Mouse (Mus musculus) gastrocnemius, postnatal 4 days (tissue): ENCODE data around the gene Dpp6. TPM values are rescaled to one million over a fixed set of nuclear protein-coding genes. Genes with fewer than 3 reads are reported as not detected.

ENCODE experiments used
- DNase-seq, 2 experiments: peaks; one replicate each; pipeline ENCODE4 v3.0.0; 2021 to 2022; ENCODE audit warnings: low spot score in 2 of 2, mixed read lengths in 2 of 2
- total RNA-seq, 2 experiments: library from RNA; stranded (reverse); gene quantifications; 2 replicates each; pipeline ENCODE4 v1.2.3; 2021

Dpp6 gene
- total RNA-seq, 2 experiments from 2014 or later: 5.0 to 5.6 TPM

DNA sequence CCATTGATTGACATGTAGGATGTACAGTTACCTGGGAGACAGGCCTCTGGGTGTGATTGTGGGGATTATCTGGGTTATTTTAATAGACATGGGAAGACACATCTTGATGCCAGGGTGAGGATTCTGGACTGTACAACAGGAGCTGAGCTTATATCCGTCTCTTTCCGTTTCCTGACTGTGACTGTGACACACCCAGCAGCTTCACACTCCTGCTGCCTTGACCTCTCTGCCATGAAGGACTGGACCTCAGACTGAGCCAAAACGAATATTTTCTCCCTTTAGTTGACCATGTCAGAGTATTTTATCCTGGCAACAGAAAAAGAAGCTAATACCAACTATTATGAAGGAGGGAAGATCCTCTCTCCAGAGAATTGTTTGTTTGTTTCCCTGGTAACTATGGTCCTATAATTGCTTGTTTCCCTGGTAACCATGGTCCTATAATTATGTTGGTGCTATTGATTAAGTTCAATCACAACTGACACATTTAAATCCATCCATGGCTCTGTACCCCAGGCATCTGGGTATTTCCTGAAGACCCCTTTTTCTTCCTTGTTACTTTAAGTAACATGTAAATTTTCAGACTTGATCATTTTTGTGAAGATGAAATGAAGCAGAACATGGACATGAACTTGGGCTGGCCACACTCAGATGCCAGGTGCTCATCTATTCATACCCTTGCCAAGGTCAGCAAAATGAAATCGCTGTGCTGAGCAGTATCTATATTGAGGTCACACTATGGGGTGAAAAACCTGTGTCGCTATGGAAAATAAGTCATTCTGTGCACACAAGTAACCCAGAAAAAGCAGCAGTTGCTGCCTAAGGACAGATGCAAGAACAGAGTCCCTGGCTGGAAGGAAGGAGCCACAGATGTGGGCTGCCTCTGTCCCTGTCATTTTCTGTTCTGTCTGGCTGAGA, 531.4 kb downstream of the Dpp6 start:
- DNase-seq: no peak

- DNase-seq: no peak
Measured at GRCm38 (mm10) chr5:27357630-27358029, 540.6 kb downstream of the Dpp6 start.

DNA sequence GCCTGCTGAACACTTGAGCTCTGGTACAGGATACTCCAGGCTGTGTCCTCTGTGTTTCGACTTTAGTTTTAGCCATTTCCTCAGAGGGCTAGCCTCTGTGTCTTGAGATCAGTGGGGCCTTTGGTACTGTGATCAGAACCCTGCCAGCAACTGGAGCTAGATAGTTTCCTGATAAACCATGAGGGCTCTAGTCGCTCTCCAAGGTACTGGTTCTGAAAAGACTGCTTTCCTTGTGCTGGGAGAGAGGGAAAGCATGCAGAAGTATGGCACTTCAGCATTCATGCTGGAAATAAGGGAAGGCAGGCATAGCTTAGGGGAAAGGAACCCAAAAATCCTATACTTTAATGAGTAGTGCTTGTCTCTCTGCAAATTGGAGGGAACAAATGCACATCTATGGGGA, 548.9 kb downstream of the Dpp6 start:
- no peak for DNase-seq

DNA sequence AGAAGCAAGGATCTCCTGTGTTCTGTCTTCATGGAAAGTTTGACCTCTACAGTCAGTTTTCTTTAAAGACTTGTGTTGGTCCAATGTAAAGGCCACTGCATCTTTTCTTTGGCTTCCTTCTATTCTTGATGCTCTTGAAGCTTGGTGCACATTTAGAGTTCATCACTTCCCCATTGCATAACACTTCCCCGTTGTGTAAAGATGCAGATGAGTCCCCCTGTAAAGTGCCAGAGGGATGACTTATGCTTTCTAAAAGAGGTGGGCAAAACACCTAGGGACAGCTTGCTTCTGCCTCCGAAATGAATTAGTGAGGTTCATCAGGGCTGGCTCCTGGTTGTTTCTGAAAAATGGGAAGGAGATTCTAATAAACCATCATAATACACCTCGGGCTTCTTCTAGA, 553.8 kb downstream of the Dpp6 start:
- DNase-seq: no peak

DNA sequence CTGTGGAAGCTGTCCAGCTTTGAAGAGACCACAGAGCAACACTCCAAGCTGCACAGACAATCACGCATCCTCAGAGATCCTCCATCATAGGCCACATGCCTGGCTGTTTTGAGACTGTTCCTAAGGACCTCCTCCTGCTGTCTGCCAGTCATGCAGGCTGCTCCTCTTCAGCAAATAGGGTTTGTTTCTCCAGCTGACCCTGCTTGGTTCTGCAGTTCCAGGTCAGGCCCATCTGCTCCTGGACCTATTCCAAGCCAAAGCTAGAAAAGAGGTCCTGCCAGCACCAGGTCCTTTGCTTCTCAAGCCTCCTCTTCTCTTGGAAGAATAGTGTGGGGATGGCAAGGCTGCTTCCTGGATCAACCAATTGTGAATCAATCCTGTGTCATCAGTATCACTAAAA, 556.9 kb downstream of the Dpp6 start:
- no peak for DNase-seq

DNA sequence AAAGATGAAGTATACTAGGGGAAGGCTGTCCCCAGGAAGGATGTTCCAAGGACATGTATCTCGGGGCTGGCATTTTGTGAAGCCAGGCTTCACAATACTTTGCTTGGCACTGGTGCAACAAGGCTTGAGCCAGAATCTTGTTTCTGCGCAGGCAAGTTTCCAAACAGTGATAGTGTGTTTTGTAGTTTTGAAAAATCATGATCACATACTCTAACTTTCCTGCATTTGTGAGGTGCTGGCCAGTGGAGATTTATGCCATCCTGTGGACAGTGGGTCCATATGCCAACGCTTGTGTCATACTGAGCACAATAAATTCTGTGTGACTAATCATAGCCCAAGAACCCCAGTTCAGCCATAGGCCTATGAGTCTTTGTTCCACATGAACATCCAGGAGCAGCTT, 558.8 kb downstream of the Dpp6 start:
- no peak for DNase-seq

- DNase-seq: no peak
Measured at GRCm38 (mm10) chr5:27380656-27381385, 563.8 kb downstream of the Dpp6 start.

- no peak for DNase-seq
Measured at GRCm38 (mm10) chr5:27398371-27398770, 581.4 kb downstream of the Dpp6 start.

DNA sequence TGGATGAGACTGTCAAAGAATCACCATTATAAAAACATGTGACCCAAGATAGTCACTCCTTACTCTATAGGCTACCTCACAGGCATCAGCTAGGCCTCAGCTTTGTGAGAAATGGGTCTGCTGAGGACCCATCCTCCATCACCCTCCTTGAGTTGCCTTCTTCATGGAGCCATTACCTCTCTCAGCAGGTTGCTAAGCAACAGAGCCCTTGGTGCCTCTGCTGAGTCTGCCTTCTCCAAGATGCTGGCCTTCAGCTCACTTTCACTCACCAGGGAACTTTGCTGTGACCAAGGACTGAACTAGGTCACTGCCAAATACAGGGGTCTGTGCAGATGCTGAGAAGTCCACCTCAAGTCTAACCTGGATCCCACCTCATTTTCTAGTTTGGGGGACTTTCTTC, 582.1 kb downstream of the Dpp6 start:
- no peak for DNase-seq

DNA sequence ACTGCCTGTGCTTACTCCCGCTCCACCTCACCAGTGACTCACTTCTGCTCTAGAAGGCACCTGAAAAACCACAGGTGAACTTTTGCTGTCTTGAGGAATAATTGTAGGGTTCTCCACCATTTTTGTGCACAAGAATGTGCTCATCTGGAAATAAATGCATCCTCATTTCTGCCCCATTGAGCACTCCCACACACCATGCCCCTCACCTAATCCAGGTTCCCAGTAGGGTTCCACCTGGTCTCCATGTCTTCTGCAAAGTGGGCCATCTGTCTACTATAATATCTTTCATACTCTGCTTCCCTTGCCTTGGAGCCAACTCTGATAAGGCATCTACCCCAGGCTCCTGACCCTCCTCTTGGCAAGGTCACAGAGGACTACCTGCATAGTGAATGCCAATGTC, 585.6 kb downstream of the Dpp6 start:
- DNase-seq: no peak

- DNase-seq: no peak
Measured at GRCm38 (mm10) chr5:27408854-27409253, 591.9 kb downstream of the Dpp6 start.

GRCm38 (mm10) chr5:27413023-27413422, 596.0 kb downstream of the Dpp6 start:
- DNase-seq: peak in 1 of 2 experiments; percentile 9

GRCm38 (mm10) chr5:27415518-27415917, 598.5 kb downstream of the Dpp6 start:
- no peak for DNase-seq

- no peak for DNase-seq
Measured at GRCm38 (mm10) chr5:27416571-27416970, 599.6 kb downstream of the Dpp6 start.

DNA sequence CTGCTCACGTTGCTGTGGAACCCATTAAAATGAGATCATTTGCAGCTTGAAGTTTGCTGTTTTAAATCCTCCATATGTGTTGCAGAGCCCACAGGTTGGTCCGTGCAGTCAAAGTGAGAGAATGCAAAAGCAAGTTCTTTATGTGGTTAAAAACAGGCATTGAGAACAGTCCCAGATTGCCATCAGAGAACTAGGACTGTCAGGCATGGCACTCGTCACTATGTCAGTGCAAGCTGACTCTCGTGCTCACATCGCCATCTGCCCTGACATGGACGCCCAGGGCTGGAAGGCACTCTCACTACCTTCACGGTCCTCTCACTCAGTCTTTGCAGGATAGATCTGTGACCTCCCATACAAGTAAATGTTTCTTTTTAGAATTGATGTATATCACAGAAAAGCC, 600.4 kb downstream of the Dpp6 start:
- no peak for DNase-seq

DNA sequence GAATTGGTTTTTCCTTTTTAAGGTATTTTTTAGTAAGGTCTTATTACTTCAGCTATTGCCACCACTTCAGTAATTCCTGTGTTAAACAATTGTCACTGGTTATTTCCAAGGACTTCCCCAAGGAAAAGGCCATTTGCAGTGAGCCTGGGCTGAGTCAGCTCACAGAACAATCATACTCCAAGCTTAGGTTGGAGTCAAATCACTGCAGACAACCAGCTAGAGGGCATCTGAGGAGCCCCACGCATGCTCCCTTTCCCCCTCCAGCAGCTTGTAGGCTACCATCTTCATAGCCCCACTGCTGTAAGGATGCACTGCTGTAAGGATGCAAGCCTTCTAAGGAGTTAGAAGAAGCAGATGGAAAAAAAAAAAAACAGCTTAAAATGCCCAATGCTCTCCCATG, 601.9 kb downstream of the Dpp6 start:
- no peak for DNase-seq

DNA sequence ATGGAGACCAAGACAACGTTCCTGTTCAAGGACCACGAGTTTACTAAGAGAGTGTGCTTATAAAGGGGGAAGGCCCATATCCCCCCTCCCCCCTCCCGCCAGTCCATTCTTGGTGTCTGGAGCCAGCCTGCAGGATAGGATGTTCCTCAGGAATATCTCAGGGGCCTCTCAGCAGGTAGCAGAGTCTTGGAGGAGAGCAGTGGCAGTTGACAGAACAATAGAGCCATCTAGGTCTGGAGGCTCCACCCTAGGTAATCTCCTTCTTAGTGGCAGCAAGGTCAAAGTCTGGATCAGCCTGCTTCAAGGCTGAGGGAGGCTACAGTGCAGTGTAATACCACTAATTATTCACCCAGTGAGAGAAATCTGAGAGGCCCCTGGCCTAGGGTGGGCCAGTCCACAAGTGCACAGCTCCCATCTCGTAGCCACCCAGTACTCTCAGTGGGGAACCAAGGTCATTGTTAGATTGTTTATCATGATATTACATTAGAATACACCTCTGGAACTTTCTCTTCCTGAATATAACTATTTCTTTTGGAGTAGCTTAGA, 604.2 kb downstream of the Dpp6 start:
- no peak for DNase-seq

- DNase-seq: no peak
Measured at GRCm38 (mm10) chr5:27423766-27424165, 606.8 kb downstream of the Dpp6 start.

DNA sequence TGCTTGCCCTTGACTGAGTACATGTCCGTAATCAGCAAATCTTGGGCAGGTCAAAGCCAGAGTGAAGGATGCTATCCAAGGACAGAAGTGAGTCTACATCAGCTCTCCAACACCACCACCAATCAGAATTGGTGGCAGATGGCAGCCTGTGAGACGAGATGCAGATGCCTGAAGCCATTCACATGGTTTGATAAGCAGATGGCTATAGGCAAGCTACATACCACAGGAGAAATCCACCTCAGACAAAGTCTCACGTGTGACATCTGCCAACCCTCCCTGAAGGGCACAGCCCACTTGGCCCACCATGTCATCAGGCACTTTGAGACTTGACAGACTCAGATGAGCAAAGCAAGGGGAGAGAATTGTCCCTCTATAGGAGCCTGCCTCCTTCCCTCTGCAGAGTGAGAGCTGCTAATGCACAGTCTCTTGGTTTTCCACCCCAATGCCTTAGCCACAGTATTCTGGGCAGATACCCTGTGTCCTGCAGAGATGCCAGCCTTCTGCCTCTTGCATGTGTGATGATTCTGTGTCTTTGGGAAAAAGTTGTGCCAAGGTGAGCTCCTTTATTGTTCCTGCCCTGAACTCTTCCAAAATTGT, 607.6 kb downstream of the Dpp6 start:
- DNase-seq: no peak

GRCm38 (mm10) chr5:27426200-27426599, 609.2 kb downstream of the Dpp6 start:
- no peak for DNase-seq

- DNase-seq: no peak
Measured at GRCm38 (mm10) chr5:27433584-27433983, 616.6 kb downstream of the Dpp6 start.
